Mouse (Mus musculus) right cerebral cortex, postnatal 10 days (tissue): ENCODE results near the gene Ropn1l.

ENCODE experiments used
- DNase-seq, 2 experiments: peaks; one replicate each; pipeline ENCODE4 v3.0.0; 2021; ENCODE audit warnings: low spot score in 2 of 2

Ropn1l gene

GRCm38 (mm10) chr15:31407490-31407889 lies 46.0 kb downstream of the Ropn1l start:
- no peak for DNase-seq

- no peak for DNase-seq
Observed at GRCm38 (mm10) chr15:31406881-31407280, 46.7 kb downstream of the Ropn1l start.

- no peak for DNase-seq
Observed at GRCm38 (mm10) chr15:31404346-31404745, 49.2 kb downstream of the Ropn1l start.

- no peak for DNase-seq
Observed at GRCm38 (mm10) chr15:31402200-31402892, 51.2 kb downstream of the Ropn1l start.

- DNase-seq = no peak
Observed at GRCm38 (mm10) chr15:31400974-31401373, 52.6 kb downstream of the Ropn1l start.

GRCm38 (mm10) chr15:31398769-31399168 lies 54.8 kb downstream of the Ropn1l start:
- DNase-seq = no peak

- DNase-seq = no peak
Observed at GRCm38 (mm10) chr15:31397379-31397778, 56.2 kb downstream of the Ropn1l start.

GRCm38 (mm10) chr15:31396755-31397154 lies 56.8 kb downstream of the Ropn1l start:
- DNase-seq = peak; percentile 53 to 61

- DNase-seq = no peak
Observed at GRCm38 (mm10) chr15:31395986-31396385, 57.6 kb downstream of the Ropn1l start.

GRCm38 (mm10) chr15:31393402-31393801 lies 60.1 kb downstream of the Ropn1l start:
- DNase-seq = peak; percentile 49 to 76

GRCm38 (mm10) chr15:31392705-31393104 lies 60.8 kb downstream of the Ropn1l start:
- peak; percentile 60 to 69 for DNase-seq

- no peak for DNase-seq
Observed at GRCm38 (mm10) chr15:31392135-31392534, 61.4 kb downstream of the Ropn1l start.
